13 mouse cellular contexts compared by ENCODE assay signal in the genomic region with DNA sequence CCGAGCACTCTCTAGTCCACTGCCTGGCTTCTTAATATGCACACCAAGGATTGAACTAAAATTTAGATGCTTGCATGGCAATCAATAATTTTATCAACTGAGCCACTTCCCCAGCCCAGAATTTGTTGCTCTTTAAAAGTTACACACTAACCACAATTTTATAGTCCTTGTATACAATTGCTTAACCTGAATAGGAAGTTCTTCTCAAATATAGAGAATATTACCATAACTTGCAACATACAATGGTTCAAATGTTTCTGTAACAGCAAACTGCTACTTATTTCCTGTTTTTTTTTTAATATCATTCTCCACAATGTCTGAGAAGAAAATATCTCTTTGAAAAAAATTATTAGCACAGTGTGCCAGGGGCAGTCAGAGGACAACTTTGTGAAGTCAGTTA.
"Had no signal": no experiment of that assay in that cellular context is flagged by ENCODE, and none has a peak within 500 bp of the region (broad histone marks: within the 10 kb centered on the region; RNA-seq: fewer than 3 reads in every experiment).

No protein-coding gene starts in this region.

- ATAC-seq: hindbrain, postnatal 0 days; intestine, embryonic 16.5 days had no signal

- DNase-seq: gastrocnemius, postnatal 14 days; gastrocnemius, postnatal 36 days; heart, adult 2 months; heart, postnatal 36 days; kidney, adult 18-20 months; kidney, adult 8-10 months; kidney, postnatal 10 days; kidney, postnatal 25 days; kidney, postnatal 4 days; liver; liver, embryonic 13.5 days had no signal
